In genomic region chr13:79288022-79288421, GRCm38 (mm10) we compare ENCODE assay signal across 30 mouse cellular contexts.
"Had no signal": no experiment of that assay in that cellular context is flagged by ENCODE, and none has a peak within 500 bp of the region (broad histone marks: within the 10 kb centered on the region; RNA-seq: fewer than 3 reads in every experiment).

No protein-coding gene starts in this region.

- H3K27me3 ChIP-seq: heart, embryonic 12.5 days; heart, embryonic 13.5 days; heart, embryonic 15.5 days; hindbrain, embryonic 12.5 days; hindbrain, embryonic 13.5 days; hindbrain, embryonic 15.5 days; intestine, embryonic 15.5 days; kidney, embryonic 15.5 days had no signal

- H3K9me3 ChIP-seq: heart, embryonic 12.5 days; heart, embryonic 13.5 days; heart, embryonic 15.5 days; hindbrain, embryonic 10.5 days; hindbrain, embryonic 12.5 days; hindbrain, embryonic 13.5 days; hindbrain, embryonic 15.5 days; intestine, embryonic 15.5 days; kidney, embryonic 15.5 days had no signal

- H3K36me3 ChIP-seq: heart, embryonic 12.5 days; heart, embryonic 13.5 days; heart, embryonic 15.5 days; hindbrain, embryonic 10.5 days; hindbrain, embryonic 12.5 days; hindbrain, embryonic 13.5 days; hindbrain, embryonic 15.5 days; intestine, embryonic 15.5 days; kidney, embryonic 15.5 days had no signal

- H3K9ac ChIP-seq: heart, embryonic 12.5 days; heart, embryonic 13.5 days; heart, embryonic 15.5 days; hindbrain, embryonic 12.5 days; hindbrain, embryonic 13.5 days; hindbrain, embryonic 14.5 days; hindbrain, embryonic 15.5 days; intestine, embryonic 15.5 days; kidney, embryonic 15.5 days had no signal

- H3K4me3 ChIP-seq: heart, embryonic 12.5 days; heart, embryonic 13.5 days; heart, embryonic 15.5 days; hindbrain, embryonic 10.5 days; hindbrain, embryonic 12.5 days; hindbrain, embryonic 13.5 days; hindbrain, embryonic 15.5 days; intestine, embryonic 15.5 days; kidney, embryonic 15.5 days; layer of hippocampus, adult 2 months; left cerebral cortex, adult 2 months had no signal

- H3K4me1 ChIP-seq: heart, embryonic 12.5 days; heart, embryonic 13.5 days; heart, embryonic 15.5 days; hindbrain, embryonic 10.5 days; hindbrain, embryonic 12.5 days; hindbrain, embryonic 13.5 days; hindbrain, embryonic 15.5 days; intestine, embryonic 15.5 days; kidney, embryonic 15.5 days had no signal

- DNase-seq: heart, postnatal 10 days; heart, postnatal 14 days; heart, postnatal 36 days; heart, postnatal 4 days; kidney, adult 11 months; kidney, adult 18-20 months; kidney, adult 2 months; kidney, adult 8-10 months; kidney, adult 9 months; kidney, postnatal 10 days; kidney, postnatal 14 days; kidney, postnatal 25 days; kidney, postnatal 36 days; kidney, postnatal 4 days; layer of hippocampus, adult 9-11 months; layer of hippocampus, postnatal 36 days had no signal

- H3K27ac ChIP-seq: heart, embryonic 13.5 days; heart, embryonic 15.5 days; hindbrain, embryonic 10.5 days; hindbrain, embryonic 12.5 days; hindbrain, embryonic 13.5 days; hindbrain, embryonic 14.5 days; hindbrain, embryonic 15.5 days; hindbrain, postnatal 0 days; intestine, embryonic 15.5 days; kidney, embryonic 15.5 days; kidney, postnatal 0 days; layer of hippocampus, adult 2 months; left cerebral cortex, adult 2 months had no signal
